12 mouse cellular contexts compared by ENCODE assay signal in genomic region chr2:165949719-165950118, GRCm38 (mm10). TPM values are rescaled to one million over a fixed set of nuclear protein-coding genes. Genes with fewer than 3 reads are reported as not detected.
DNase-seq lines count a peak whose midpoint lies in the region; ATAC-seq and TF ChIP-seq lines count a peak whose summit lies in the region.
"Had no signal": no experiment of that assay in that cellular context is flagged by ENCODE, and none has a peak within 500 bp of the region (broad histone marks: within the 10 kb centered on the region; RNA-seq: fewer than 3 reads in every experiment).

No protein-coding gene starts in this region.

- WGBS in liver, embryonic 12.5 days (ENCODE audit: insufficient replicate concordance): 19% methylated on average over 3 of the region's 3 CpGs
- 23% methylated on average over 3 of the region's 3 CpGs for WGBS in liver, postnatal 0 days (ENCODE audit: insufficient replicate concordance)
- WGBS in forebrain, embryonic 13.5 days: 59% methylated on average over 3 of the region's 3 CpGs
- 49% methylated on average over 3 of the region's 3 CpGs for WGBS in limb, embryonic 10.5 days

- no peak for TF ChIP-seq EP300 in liver, postnatal 0 days (IDR thresholded peaks at IDR 0.05; ENCODE audit: low read depth)

- H3K4me2 ChIP-seq in liver, embryonic 12.5 days: no peak overlapping the region
- peak overlapping the region; percentile 27; the same call in 1 of the 2 replicates for H3K4me2 ChIP-seq in liver, postnatal 0 days (ENCODE audit: low read depth, low read length)
- no peak overlapping the region for H3K4me2 ChIP-seq in forebrain, embryonic 13.5 days

- H3K4me1 ChIP-seq in liver, embryonic 12.5 days: peaks cover 72% of the 10 kb centered on the region
- H3K4me1 ChIP-seq in liver, postnatal 0 days (ENCODE audit: insufficient read depth): peaks cover 15% of the 10 kb centered on the region
- H3K4me1 ChIP-seq in forebrain, embryonic 13.5 days: no peaks in the 10 kb centered on the region
- H3K4me1 ChIP-seq in limb, embryonic 10.5 days: peaks cover 10% of the 10 kb centered on the region

- no peaks in the 10 kb centered on the region for H3K9me3 ChIP-seq in liver, embryonic 12.5 days (replicated peaks)
- no peaks in the 10 kb centered on the region for H3K9me3 ChIP-seq in liver, postnatal 0 days (ENCODE audit: low read length)
- no peaks in the 10 kb centered on the region for H3K9me3 ChIP-seq in forebrain, embryonic 13.5 days (replicated peaks)
- no peaks in the 10 kb centered on the region for H3K9me3 ChIP-seq in limb, embryonic 10.5 days (replicated peaks)

- no peaks in the 10 kb centered on the region for H3K27me3 ChIP-seq in liver, embryonic 12.5 days (replicated peaks)
- no peaks in the 10 kb centered on the region for H3K27me3 ChIP-seq in liver, postnatal 0 days (ENCODE audit: insufficient read depth, low read length)
- H3K27me3 ChIP-seq in forebrain, embryonic 13.5 days: no peaks in the 10 kb centered on the region
- H3K27me3 ChIP-seq in limb, embryonic 10.5 days (ENCODE audit: low read depth, poor library complexity, severe bottlenecking): no peaks in the 10 kb centered on the region

- no peak for ATAC-seq in liver, embryonic 12.5 days
- ATAC-seq in liver, postnatal 0 days: no peak
- no peak for ATAC-seq in forebrain, embryonic 13.5 days

- no peak overlapping the region for H3K27ac ChIP-seq in liver, embryonic 12.5 days
- peak overlapping the region; percentile 60; the same call in 1 of the 2 replicates for H3K27ac ChIP-seq in liver, postnatal 0 days (ENCODE audit: low read depth)
- H3K27ac ChIP-seq in forebrain, embryonic 13.5 days: no peak overlapping the region
- H3K27ac ChIP-seq in limb, embryonic 10.5 days: no peak overlapping the region

- no peak for TF ChIP-seq CTCF in liver, postnatal 0 days (IDR thresholded peaks at IDR 0.05; ENCODE audit: low read depth)

- DNase-seq in liver: peak; percentile 55
- DNase-seq in T-cell, adult 2 months (ENCODE audit: low spot score): peak; percentile 38
- DNase-seq in liver, postnatal 0 days: peak; percentile 43
- DNase-seq in thymus, postnatal 25 days: peak; percentile 75
- DNase-seq in heart, adult 9 months (ENCODE audit: low spot score in 2 of 2): no peak
- DNase-seq in limb, embryonic 10.5 days (ENCODE audit: low spot score): no peak
- DNase-seq: gastrocnemius, postnatal 25 days; heart, postnatal 36 days; kidney, adult 11 months; lung, postnatal 10 days had no signal

- H3K4me3 ChIP-seq in liver, embryonic 12.5 days: no peak overlapping the region
- no peak overlapping the region for H3K4me3 ChIP-seq in liver, postnatal 0 days (ENCODE audit: low read depth, low read length)
- no peak overlapping the region for H3K4me3 ChIP-seq in forebrain, embryonic 13.5 days
- H3K4me3 ChIP-seq in limb, embryonic 10.5 days: no peak overlapping the region

- H3K36me3 ChIP-seq in liver, embryonic 12.5 days: no peaks in the 10 kb centered on the region
- H3K36me3 ChIP-seq in liver, postnatal 0 days (replicated peaks; ENCODE audit: insufficient read depth, low read length): no peaks in the 10 kb centered on the region
- no peaks in the 10 kb centered on the region for H3K36me3 ChIP-seq in forebrain, embryonic 13.5 days (ENCODE audit: poor library complexity, severe bottlenecking)
- H3K36me3 ChIP-seq in limb, embryonic 10.5 days: no peaks in the 10 kb centered on the region

- H3K9ac ChIP-seq in liver, embryonic 12.5 days: no peak overlapping the region; the same call in 1 of the 2 replicates
- no peak overlapping the region for H3K9ac ChIP-seq in liver, postnatal 0 days (replicated peaks)
- no peak overlapping the region for H3K9ac ChIP-seq in forebrain, embryonic 13.5 days

RNA-seq across cellular contexts. Expression of gene Ncoa3, which starts 42.7 kb away (rescaled TPM):
- 8.1 and 8.3 TPM in 2 replicates for polyA plus RNA-seq in liver, embryonic 12.5 days (2016; fragmentation: Nextera tagmentation; extraction: Ambion mirVana)
- 3.3 and 3.9 TPM in 2 replicates for polyA plus RNA-seq in liver, postnatal 0 days (2015; fragmentation: Nextera tagmentation; extraction: Ambion mirVana)
- polyA plus RNA-seq in forebrain, embryonic 13.5 days (2015; fragmentation: Nextera tagmentation; extraction: Ambion mirVana): 9.1 and 9.7 TPM in 2 replicates
- polyA plus RNA-seq in limb, embryonic 10.5 days (2016; fragmentation: Nextera tagmentation; extraction: Ambion mirVana): 15.5 and 15.7 TPM in 2 replicates

RNA-seq across cellular contexts. Expression of gene Zmynd8, which starts 50.9 kb away (rescaled TPM):
- 35.7 and 38.5 TPM in 2 replicates for polyA plus RNA-seq in liver, embryonic 12.5 days (2016; fragmentation: Nextera tagmentation; extraction: Ambion mirVana)
- polyA plus RNA-seq in liver, postnatal 0 days (2015; fragmentation: Nextera tagmentation; extraction: Ambion mirVana): 16.9 and 21.9 TPM in 2 replicates
- polyA plus RNA-seq in forebrain, embryonic 13.5 days (2015; fragmentation: Nextera tagmentation; extraction: Ambion mirVana): 73.3 and 85.4 TPM in 2 replicates
- 59.3 and 59.5 TPM in 2 replicates for polyA plus RNA-seq in limb, embryonic 10.5 days (2016; fragmentation: Nextera tagmentation; extraction: Ambion mirVana)

Comparison
In these comparisons a context has a peak if more than half of its experiments do, and no peak if none do; other contexts are left out.
1. DNase-seq: peak in liver (single experiment), T-cell, adult 2 months (single experiment), liver, postnatal 0 days (single experiment) and thymus, postnatal 25 days (single experiment); none in heart, adult 9 months (0 of 2) and limb, embryonic 10.5 days (single experiment).